Mouse (Mus musculus): Measurements from ENCODE around the gene Kazald1. TPM values are rescaled to one million over a fixed set of nuclear protein-coding genes. Genes with fewer than 3 reads are reported as not detected.

Gene Kazald1
- 18.6 and 20.4 TPM in 2 replicates for polyA plus RNA-seq (2015; fragmentation: Nextera tagmentation; extraction: Ambion mirVana)

DNA sequence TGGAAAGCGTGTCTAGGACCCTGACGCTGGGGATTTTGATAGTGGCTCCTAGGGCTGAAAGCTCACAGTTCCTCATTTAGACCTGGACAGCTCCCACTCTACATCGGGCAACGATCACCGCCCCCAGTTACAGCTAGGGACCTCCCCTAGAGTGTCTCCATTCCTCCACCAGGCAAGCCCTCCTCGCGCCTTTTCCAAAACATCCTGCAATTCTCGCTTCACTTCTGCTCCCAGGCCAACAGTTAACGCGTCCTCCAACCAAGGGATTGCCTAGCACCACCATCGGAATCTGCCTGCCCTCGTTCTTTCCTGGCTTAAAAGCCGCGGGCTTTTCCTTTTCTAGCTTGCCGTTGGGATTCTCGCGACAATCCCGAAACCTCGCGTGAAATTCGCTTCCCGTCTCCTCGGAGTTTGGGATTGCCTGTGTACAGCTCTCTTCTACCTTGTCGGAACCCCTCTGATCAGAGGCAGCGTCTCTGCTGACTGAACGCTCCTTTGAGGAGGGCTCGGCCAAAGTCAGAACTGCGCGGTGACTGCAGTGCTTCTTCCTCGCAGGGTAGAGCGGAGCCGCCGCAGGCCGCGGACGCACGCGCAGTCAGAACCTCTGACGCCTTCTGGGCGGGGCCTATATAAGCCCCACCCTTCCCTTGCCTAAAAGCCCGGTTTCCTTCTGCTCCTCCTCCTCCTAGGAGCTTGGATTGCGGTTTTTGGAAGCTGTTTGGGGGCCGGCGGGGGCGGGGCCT is at the start of gene Kazald1:
Kazald1 (plus strand) TSS at position 662 of the 743 bp plus-strand sequence.
- no peaks in the 10 kb centered on the region for H3K9me3 ChIP-seq
- H3K4me1 ChIP-seq: peaks cover 50% of the 10 kb centered on the region
- peak within 1 kb of the TSS; percentile 96 for H3K4me2 ChIP-seq (replicated peaks)
- ATAC-seq (ENCODE audit: low FRiP score, low read depth): peak; percentile 86
- peak within 1 kb of the TSS; percentile 93 for H3K27ac ChIP-seq
- H3K36me3 ChIP-seq: no peaks in the 10 kb centered on the region
- H3K27me3 ChIP-seq: peaks cover 58% of the 10 kb centered on the region
- peak within 1 kb of the TSS; percentile 64 for H3K4me3 ChIP-seq
- peak within 1 kb of the TSS; percentile 82 for H3K9ac ChIP-seq
- under 1% methylated on average over 45 of the region's 45 CpGs for WGBS

DNA sequence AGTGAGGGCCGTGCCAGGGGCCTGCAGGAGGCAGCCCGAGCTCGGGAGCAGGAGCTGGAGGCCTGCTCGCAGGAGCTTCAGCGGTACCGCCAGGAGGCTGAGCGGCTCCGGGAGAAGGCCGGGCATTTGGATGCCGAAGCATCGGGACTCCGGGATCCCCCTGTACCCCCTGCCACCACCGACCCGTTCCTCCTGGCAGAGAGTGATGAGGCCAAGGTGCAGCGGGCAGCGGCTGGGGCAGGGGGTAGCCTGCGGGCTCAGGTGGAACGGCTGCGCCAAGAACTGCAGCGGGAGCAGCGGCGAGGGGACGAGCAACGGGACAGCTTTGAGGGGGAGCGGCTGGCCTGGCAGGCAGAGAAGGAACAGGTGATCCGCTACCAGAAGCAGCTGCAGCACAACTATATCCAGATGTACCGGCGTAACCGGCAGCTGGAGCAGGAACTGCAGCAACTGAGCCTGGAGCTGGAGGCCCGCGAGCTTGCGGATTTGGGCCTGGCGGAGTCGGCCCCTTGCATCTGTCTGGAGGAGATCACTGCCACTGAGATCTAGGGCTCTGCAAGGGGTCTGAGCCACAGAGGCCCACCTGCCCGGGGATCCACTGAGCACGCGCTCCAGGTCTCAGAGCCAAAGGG is 49.0 kb upstream of the Kazald1 start:
- Histone ChIP-seq H3K4me1 (peaks cover 36% of the 10 kb centered on the region), H3K27me3 (no peaks in the 10 kb centered on the region), H3K27ac (0 out of 2 replicates have a peak overlapping the region, but pooled peaks have one; percentile 22), H3K9me3 (no peaks in the 10 kb centered on the region), H3K9ac (no peak overlapping the region), H3K36me3 (peaks cover 74% of the 10 kb centered on the region), H3K4me2 (replicated peaks) (no peak overlapping the region), H3K4me3 (no peak overlapping the region)
- no peak for ATAC-seq (ENCODE audit: low FRiP score, low read depth)
- WGBS: 74% methylated on average over 37 of the region's 37 CpGs

- H3K4me1 ChIP-seq: peaks cover 34% of the 10 kb centered on the region
- peaks cover 64% of the 10 kb centered on the region for H3K36me3 ChIP-seq
- WGBS: 69% methylated on average over 6 of the region's 6 CpGs
Observed at GRCm38 (mm10) chr19:45026958-45027670, 47.9 kb upstream of the Kazald1 start.

GRCm38 (mm10) chr19:45027848-45028247 is 47.2 kb upstream of the Kazald1 start:
- no peak for ATAC-seq (ENCODE audit: low FRiP score, low read depth)
- WGBS: 88% methylated on average over 6 of the region's 6 CpGs
- Histone ChIP-seq H3K9me3 (no peaks in the 10 kb centered on the region), H3K4me3 (no peak overlapping the region), H3K36me3 (peaks cover 57% of the 10 kb centered on the region), H3K4me2 (replicated peaks) (no peak overlapping the region), H3K27ac (no peak overlapping the region; the same call in 1 of the 2 replicates), H3K4me1 (peaks cover 42% of the 10 kb centered on the region), H3K9ac (no peak overlapping the region), H3K27me3 (no peaks in the 10 kb centered on the region)

More at GRCm38 (mm10) chr19:45026958-45027670, 47.9 kb upstream of the Kazald1 start:
- Histone ChIP-seq H3K4me3 (no peak overlapping the region), H3K9me3 (no peaks in the 10 kb centered on the region), H3K4me2 (replicated peaks) (no peak overlapping the region), H3K27me3 (no peaks in the 10 kb centered on the region), H3K27ac (no peak overlapping the region; the same call in 1 of the 2 replicates), H3K9ac (0 out of 2 replicates have a peak overlapping the region, but pooled peaks have one; percentile 8)
- no peak for ATAC-seq (ENCODE audit: low FRiP score, low read depth)

- no peak overlapping the region; the same call in 1 of the 2 replicates for H3K27ac ChIP-seq
- ATAC-seq (ENCODE audit: low FRiP score, low read depth): no peak
- no peak overlapping the region for H3K9ac ChIP-seq
- H3K4me3 ChIP-seq: no peak overlapping the region
- H3K27me3 ChIP-seq: no peaks in the 10 kb centered on the region
- no peak overlapping the region for H3K4me2 ChIP-seq (replicated peaks)
- peaks cover 50% of the 10 kb centered on the region for H3K36me3 ChIP-seq
- no peaks in the 10 kb centered on the region for H3K9me3 ChIP-seq
- WGBS: 57% methylated on average over 19 of the region's 19 CpGs
- H3K4me1 ChIP-seq: peaks cover 43% of the 10 kb centered on the region
Observed at GRCm38 (mm10) chr19:45028746-45029145, 46.3 kb upstream of the Kazald1 start.

- no peak overlapping the region for H3K9ac ChIP-seq
- H3K4me2 ChIP-seq (replicated peaks): no peak overlapping the region
- 61% methylated on average over 7 of the region's 9 CpGs for WGBS
- no peak overlapping the region for H3K27ac ChIP-seq
- peaks cover 43% of the 10 kb centered on the region for H3K4me1 ChIP-seq
- H3K36me3 ChIP-seq: peaks cover 44% of the 10 kb centered on the region
- H3K4me3 ChIP-seq: no peak overlapping the region
- no peaks in the 10 kb centered on the region for H3K9me3 ChIP-seq
- ATAC-seq (ENCODE audit: low FRiP score, low read depth): no peak
- H3K27me3 ChIP-seq: no peaks in the 10 kb centered on the region
Observed at GRCm38 (mm10) chr19:45029571-45029970, 45.5 kb upstream of the Kazald1 start.

DNA sequence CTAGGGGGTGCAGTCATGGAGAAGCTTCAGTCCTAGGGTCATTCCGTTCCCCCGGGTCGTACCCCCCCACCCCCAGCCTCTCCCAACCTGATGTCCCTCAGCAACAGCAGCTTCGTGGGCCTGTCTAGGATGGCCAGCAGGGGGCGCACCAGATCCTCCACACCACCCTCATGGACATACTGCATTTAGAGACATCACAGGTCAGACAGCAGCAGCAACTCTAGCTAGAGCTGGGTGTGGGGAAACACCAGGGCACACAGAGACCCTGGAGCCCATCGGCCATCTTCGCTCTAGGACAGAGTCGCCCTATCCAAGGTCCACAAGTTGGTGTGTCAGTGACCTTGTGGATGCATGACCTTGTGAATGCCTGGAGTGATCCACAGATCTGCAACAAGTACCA is 44.9 kb upstream of the Kazald1 start:
- Histone ChIP-seq H3K27ac (no peak overlapping the region), H3K9me3 (no peaks in the 10 kb centered on the region), H3K4me1 (peaks cover 43% of the 10 kb centered on the region), H3K4me2 (replicated peaks) (no peak overlapping the region), H3K9ac (no peak overlapping the region), H3K36me3 (peaks cover 38% of the 10 kb centered on the region), H3K27me3 (no peaks in the 10 kb centered on the region), H3K4me3 (no peak overlapping the region)
- WGBS: 42% methylated on average over 8 of the region's 8 CpGs
- no peak for ATAC-seq (ENCODE audit: low FRiP score, low read depth)

GRCm38 (mm10) chr19:45030746-45031693 is 44.0 kb upstream of the Kazald1 start:
- Histone ChIP-seq H3K36me3 (peaks cover 29% of the 10 kb centered on the region), H3K9ac (no peak overlapping the region), H3K4me2 (replicated peaks) (peak overlapping the region; percentile 57), H3K27ac (no peak overlapping the region), H3K9me3 (no peaks in the 10 kb centered on the region), H3K27me3 (peaks cover 3% of the 10 kb centered on the region; the same call in 1 of the 2 replicates), H3K4me1 (peaks cover 43% of the 10 kb centered on the region), H3K4me3 (peak overlapping the region; percentile 21; the same call in 1 of the 2 replicates)
- no peak for ATAC-seq (ENCODE audit: low FRiP score, low read depth)
- 43% methylated on average over 20 of the region's 20 CpGs for WGBS

- peak; percentile 49 for ATAC-seq (ENCODE audit: low FRiP score, low read depth)
- no peak overlapping the region for H3K4me2 ChIP-seq (replicated peaks)
- H3K9me3 ChIP-seq: no peaks in the 10 kb centered on the region
- 19% methylated on average over 4 of the region's 4 CpGs for WGBS
- H3K9ac ChIP-seq: no peak overlapping the region
- H3K27ac ChIP-seq: no peak overlapping the region
- H3K36me3 ChIP-seq: peaks cover 22% of the 10 kb centered on the region
- H3K27me3 ChIP-seq: peaks cover 8% of the 10 kb centered on the region; the same call in 1 of the 2 replicates
- peaks cover 39% of the 10 kb centered on the region for H3K4me1 ChIP-seq
- no peak overlapping the region for H3K4me3 ChIP-seq
Observed at GRCm38 (mm10) chr19:45031780-45032179, 43.3 kb upstream of the Kazald1 start.

DNA sequence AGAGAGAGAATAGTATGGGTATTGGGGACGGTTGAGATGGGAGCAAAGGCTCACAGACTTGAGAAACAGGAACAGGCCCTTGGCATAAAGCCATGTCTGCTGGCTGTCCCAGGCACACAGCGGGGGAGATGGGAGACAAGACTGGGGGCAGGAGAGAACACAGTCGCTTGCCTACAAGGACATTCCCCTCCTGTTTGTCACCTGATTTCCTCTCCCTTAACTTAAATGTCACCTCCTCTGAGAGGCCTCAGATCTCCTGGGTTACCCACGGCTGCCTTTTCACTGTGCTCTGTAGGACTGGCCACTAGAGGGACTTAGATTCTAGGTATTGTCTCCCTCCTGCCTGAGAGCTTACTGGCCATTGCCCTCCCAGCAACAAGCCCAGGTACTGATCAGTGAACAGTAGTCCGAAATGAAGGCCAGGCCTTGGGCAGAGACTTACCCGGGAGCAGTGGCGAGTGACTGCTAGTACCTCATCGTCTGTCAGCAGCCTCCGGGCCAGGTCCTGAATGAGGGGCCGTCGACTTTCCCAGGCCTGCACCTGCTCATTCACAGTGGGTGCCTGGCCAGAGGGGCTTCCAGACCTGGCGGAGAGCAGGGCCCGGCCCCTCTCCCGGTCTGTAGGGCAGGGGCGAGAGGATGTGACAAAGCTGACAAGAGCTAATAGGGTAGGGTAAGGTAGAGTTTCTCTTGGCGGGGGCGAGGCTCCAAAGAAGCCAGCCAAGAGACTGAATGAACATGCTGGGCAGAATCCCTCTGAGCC is 42.3 kb upstream of the Kazald1 start:
- 57% methylated on average over 17 of the region's 17 CpGs for whole genome bisulfite sequencing
- Histone ChIP-seq H3K9ac (no peak overlapping the region), H3K9me3 (no peaks in the 10 kb centered on the region), H3K4me1 (peaks cover 31% of the 10 kb centered on the region), H3K27me3 (peaks cover 11% of the 10 kb centered on the region; the same call in 1 of the 2 replicates), H3K4me2 (replicated peaks) (no peak overlapping the region), H3K27ac (no peak overlapping the region), H3K36me3 (peaks cover 12% of the 10 kb centered on the region), H3K4me3 (no peak overlapping the region)
- no peak for ATAC-seq (ENCODE audit: low FRiP score, low read depth)
